Mouse (Mus musculus) erythroblast, adult 5-6 weeks (primary cell): ENCODE results near the gene Cacybp. TPM values are rescaled to one million over a fixed set of nuclear protein-coding genes. Genes with fewer than 3 reads are reported as not detected.
A peak's percentile ranks its signal among the peaks of the same experiment; 100 is the strongest.

Source experiments
- ATAC-seq: replicated peaks from 2 replicates; pipeline ENCODE4 v1.8.0; 2016; ENCODE audit warnings: moderate number of reproducible peaks, mild to moderate bottlenecking, moderate TSS enrichment, inconsistent platforms; ENCODE audit not compliant: poor library complexity, low FRiP score, severe bottlenecking
- total RNA-seq, 2 experiments: library from RNA; stranded (forward) in 1 of 2; stranded (reverse) in 1 of 2; fragments of 150-400 nt in 1 of 2; fragments of 200-764, 138-1000 nt in 1 of 2; gene quantifications; 2 replicates each; pipeline versions ENCODE4 v1.2.3 to v1.2.4; 2015 to 2017; ENCODE audit warnings: low replicate concordance in 2 of 2

Gene Cacybp
- total RNA-seq (2015; ENCODE audit: low replicate concordance) (48.9 and 88.4 TPM in 2 replicates), total RNA-seq (2017; ENCODE audit: low replicate concordance) (38.1 and 40.6 TPM in 2 replicates)

DNA sequence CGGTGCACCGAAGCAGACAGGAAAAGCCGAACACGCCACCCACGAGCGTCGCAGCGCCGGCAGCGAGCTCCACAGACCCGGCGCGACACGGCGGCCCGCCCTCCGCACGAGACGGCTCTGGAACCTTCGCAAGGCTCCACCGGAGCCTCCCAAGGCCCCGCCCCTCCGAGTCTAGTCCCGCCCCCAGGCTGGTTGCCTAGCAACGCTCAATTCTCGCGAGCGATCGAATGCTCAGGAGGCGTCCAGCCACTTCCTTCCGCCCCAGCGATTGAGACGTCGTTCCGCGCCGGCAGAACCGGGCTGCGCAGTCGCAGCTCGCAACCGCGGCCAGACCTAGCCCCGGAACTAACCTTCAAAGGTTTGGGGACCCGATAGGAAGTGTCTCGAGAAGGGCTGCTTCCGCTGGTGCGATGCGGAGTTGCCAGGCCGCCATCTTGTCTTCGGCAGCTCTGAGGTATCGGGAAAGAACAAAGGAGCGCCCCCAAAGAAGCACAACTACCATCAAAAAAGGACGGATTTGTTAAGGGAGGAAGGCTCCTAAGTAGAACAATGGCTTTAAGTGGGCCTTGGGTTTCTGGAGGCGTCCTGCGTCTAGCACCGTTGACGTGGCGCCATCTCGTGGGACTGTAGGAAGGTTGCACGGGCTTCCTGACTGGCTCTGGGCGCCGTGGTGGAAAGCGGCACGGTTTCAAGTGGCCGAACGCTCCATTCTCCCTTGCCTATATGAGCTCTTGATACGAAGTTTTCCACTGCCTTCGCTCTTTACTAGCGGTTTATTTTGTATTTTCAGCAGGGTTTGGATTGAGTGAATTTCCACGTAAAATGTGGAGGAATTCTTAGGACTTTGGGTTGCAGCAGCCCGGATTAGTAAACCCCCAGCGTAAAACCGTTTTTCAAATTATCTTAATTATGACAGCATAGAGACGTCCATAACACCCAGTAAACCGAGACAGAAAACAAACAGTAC, at the start of gene Cacybp:
Cacybp (minus strand) TSS at position 173 of the 967 bp plus-strand sequence.
- ATAC-seq, result peak; percentile 92

DNA sequence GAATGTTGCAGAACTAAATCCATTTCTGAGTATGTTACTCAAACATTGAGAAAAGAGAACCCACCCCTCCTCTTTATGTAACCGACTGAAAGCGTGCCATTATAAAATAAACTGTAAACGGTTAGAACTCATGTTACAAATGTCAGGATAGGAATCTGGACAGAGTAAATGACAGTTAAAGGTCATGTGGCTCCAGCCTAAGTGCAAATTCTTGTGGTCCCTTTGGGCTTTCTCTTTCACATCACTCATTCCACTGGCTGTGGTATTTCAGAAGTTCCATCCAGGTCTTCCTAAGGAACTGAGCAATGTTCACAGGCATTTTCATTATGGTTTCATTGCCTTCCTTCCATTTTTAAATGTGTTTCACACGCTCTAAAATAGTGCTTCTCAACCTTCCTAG, 49.7 kb upstream of the Cacybp start:
- ATAC-seq, result no peak

DNA sequence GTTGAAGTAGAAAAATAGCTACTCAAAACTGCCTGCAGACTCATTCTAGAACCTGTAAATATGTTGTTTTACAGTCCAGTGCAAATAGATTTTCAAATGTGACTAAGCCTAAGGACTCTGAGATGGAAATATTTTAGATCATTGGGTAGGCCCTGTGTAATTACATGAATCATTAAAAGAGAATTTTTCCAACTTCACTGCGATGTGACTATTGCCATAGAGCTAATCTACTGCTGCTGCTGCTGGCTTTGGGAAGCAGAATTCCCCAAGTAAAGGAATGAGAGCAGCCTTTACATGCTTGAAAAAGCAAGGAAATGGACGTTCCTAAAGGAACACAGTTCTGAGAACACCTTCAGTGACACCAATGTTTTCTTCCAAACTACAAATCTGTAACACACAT, 49.2 kb upstream of the Cacybp start:
- no peak for ATAC-seq

DNA sequence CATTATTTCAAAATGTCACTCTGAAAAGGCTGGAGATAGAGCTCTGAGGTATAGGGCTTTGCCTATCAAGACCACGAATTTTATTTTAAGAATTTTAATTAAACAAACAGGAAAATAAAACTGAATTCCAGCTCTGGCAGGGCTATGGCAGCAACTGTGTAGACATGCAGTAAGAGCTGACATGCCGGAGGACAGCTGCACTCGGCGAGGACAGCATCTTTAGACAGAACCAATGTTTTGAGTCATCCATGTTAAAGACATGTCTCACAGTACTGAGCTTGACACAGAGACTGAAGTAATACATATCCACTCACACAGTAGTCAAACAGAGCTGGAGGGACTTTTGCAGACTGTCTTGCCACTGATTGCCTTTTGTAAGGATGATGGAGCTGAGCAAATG, 47.9 kb upstream of the Cacybp start:
- ATAC-seq, result no peak

DNA sequence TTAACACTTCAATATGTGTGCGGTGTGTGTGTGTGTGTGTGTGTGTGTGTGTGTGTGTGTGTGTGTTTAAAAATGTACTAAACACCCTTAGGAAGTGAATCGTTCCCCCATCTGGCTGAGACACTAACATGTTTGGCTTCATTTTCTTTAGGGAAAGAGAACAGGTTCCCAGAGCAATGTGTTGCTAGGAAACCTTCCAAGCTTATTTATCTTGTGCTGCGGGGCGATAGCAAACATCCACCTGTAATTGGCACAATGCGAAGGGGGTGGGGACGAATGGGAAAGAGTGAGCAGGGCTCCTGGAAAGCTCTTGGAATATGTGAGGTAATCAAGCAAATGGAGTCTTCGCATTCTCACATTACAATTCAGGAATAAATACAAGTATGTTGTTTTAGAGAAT, 47.2 kb upstream of the Cacybp start:
- ATAC-seq, result no peak

DNA sequence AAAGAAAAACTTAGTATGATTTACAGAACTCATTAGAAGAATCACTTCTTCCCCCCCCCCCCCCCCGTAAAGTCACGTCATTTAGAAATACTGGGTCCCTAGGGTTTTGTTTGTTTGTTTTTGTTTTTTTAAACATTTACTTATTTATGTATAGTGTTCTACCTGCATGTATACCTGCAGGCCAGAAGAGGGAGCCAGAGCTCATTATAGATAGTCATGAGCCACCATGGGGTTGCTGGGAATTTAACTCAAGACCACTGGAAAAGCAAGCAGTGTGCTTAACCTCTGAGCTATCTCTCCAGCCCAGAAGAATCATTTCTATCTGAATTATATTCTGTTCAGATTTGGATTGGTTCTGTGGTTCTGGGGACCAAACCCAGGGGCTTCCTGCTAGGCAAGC, 40.4 kb upstream of the Cacybp start:
- ATAC-seq, result no peak

DNA sequence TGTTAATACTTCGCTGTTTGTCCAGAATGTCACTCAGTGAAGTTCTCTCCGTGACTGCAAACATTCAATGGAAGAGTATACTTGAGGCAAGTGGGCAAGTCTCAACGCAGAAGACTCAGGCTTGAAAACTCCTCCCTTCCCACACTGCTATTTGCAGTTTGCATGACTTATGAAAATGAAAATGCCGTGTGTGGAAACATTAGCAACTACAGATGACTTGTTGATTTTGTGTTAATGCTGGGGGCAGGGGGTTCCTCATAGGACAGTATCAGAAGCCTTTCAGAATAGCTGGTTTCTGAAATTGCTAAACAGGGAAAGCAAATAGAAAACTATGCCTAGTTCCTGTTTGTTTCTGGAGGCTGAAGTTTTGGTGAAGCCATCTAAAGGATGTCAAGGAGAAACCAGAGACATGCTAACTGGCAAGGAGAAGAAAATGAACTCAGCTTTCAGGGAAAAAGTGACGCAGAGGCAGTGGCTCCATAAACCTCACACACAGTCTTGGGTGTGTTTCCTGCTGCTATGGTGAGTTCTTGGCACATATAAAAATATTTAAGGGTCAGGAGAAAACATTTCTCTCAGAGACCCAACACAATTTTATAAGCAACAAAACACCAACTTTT, 38.8 kb upstream of the Cacybp start:
- ATAC-seq, result no peak

DNA sequence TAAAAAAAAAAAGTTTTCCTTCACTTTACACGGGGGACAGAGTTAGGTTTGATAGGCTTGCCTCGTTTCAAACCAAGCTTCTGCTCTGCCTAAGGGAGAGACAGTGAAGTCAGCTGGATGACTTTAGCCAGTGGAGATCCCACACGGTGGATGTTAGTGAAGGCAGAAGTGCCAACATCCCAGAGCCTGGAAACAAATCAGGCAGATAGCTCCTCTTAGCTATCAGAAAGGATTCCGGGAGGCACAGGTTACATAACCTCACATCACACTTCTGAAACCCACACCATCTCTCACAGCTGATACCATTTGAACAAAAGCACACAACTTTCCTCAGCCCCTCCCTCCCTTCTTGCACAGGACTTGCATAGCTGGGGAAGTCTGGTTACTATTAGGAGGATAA, 38.1 kb upstream of the Cacybp start:
- ATAC-seq, result no peak

DNA sequence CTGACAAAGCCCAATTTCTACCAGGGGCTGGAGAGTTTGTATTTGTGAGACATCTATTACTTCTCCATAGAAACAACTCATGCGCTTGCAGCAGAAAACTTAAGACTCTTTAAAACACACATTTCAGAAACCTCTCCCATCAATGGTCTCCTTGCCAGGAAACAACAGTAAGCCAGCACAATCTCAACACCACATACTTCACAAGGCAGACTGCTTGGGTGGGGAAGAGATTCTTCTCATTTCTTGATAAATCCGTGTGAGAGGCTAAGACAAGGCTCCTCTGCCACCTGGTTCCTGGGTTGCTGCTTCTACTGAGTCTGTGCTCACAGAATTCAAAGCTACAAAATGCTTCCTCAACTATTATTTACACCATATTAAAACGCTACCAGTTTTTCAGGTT, 37.1 kb upstream of the Cacybp start:
- no peak for ATAC-seq

DNA sequence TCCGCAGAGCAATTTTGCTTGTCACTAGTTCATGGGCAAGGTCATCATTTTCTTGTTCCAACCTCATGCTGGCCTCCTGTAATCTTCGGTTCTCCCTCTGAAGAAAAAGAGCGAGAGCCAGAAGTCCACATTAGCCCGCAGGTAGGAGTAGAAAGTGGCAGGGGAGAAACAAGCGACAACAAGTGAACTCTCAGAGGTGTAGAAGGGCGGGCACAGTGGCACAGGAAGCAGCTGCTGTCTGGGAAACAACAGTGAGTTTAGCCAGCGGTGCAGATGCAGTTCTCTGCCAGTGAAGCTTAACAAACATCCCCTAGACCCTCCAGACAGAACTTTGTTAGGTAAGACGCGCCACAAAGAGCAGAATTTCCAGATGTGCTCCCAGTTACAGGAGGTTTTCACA, 34.8 kb upstream of the Cacybp start:
- ATAC-seq, result no peak

DNA sequence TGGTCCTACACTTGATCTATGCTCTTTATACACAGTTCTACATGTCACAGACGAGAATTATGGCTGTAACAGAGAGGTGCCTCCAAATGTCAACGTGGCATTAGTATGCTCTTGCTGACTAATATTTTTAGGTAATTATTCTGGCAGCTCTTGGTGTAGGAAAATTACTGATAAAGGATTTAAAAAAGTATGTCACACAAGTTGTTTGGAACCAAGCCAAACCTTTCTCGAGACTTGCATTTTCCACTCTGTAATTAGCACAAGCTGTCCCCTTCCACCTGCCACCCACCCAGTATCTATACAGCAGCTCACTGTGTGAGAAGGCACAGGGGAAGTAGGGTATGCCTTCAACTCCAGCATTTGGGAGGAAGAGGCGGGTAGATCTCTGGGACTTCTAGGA, 34.2 kb upstream of the Cacybp start:
- no peak for ATAC-seq

DNA sequence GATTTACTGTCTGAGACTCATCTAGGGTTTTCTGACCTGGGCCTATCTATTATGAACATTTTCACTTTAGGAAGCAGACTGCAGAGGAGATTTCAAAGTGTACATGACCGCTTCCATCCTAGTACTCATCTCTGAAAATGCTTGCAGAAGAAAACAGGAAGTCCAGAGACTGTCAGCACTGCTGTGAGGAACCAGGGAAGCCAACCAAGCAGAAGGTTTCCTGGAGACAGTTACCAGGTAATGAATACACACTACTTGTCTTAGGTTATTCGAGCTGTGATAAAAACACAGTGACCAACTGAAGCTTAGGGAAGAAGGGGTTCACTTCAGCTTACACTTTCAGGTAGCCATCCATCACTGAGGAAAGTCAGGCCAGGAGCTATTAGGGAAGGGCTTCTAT, 33.3 kb upstream of the Cacybp start:
- ATAC-seq, result no peak

DNA sequence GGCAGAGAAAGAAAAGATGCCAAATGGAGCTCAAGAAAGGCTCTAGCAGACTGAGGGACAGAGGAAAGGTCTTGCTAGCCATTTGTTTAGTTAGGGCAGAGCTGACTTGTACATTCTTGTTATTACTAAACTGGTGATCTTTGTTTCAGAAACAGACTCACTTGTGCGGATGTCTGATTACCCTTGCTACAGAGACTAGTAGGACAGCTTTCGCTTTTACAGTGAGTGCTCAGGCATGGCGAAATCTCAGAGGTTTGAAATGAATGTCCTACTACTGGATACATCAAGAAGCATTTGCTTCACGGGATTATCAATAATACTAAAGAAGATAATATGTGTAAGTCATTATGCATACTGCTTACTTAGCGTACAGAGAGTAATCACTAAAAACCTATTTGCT, 32.0 kb upstream of the Cacybp start:
- no peak for ATAC-seq

DNA sequence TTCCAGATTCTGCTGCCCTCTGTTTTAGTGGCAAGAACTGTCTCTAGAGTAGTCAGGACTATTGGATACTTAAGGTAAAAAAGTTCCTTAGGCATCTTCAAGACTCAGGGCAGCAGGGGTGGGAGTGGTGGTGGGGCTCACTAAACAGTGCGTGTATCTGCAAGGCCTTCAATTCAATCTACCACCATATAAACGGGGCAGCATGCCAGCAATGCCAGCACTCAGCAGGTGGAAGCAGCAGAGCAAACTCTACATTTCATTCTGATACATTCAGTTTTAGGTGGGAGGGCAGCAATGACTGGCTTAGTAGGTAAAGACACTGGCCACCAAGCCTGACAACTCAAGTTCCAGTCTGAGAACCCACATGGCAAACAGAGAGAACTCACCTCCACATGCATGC, 27.4 kb upstream of the Cacybp start:
- ATAC-seq, result no peak

DNA sequence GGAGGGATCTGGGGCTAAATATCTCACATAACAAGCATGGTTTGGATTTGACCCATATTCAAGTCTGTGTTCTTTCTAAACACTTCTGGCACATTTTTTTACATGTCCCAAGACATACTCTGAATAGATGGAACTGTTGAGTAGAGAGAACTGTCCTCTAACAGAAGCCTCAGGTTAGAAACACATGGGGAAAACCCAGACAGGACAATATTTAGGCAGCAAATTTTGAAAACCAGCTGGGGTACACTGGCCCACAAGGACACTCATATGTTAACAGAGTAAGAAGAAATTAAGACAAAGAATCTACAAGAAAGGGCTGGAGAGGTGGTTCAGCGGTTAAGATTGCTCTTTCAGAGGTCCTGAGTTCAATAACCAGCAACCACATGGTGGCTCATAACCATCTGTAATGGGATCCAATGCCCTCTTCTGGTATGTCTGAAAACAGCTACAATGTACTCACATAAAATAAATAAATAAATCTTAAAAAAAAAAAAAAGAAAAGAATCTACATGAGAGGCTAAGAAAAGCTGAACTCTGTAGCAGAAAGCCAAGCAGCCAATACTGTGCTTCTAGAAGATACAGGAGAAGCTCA, 26.3 kb upstream of the Cacybp start:
- no peak for ATAC-seq

DNA sequence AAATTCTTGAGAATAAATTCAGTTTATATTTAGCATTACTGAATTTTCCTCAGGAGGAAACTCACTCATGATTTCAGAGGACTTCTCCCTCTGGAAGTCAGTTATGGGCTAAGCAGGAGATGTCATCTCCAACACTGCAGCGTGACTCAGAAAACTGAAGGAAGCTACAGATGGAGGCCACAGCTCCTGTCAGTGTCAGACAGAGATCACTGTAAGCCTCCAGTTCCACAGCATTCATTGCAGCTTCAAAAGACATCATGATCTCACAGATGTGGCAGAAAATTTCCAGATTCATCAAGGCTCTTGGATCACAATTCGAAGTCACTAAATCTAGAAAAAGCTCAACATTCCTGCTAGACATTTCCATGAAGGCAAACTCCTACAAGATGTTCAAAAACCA, 25.3 kb upstream of the Cacybp start:
- ATAC-seq, result no peak

DNA sequence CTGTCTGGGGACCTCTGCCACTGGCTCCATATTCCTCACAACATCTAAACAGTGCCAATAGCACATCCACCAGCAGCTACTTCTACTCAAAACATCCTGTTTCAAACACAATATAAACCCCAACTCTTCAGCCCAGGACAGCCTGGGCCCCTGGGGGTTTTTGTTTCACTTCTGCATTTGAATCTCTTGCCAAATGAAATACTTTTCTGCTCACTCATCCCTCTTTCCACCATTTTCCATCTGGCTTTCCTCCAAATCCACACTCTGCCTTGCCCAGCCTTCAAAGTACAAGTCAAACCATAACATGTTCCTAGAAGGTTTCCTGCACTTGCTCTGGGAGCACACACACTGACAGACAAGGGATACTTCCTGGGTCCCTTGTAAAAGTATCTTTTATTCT, 21.2 kb upstream of the Cacybp start:
- no peak for ATAC-seq

DNA sequence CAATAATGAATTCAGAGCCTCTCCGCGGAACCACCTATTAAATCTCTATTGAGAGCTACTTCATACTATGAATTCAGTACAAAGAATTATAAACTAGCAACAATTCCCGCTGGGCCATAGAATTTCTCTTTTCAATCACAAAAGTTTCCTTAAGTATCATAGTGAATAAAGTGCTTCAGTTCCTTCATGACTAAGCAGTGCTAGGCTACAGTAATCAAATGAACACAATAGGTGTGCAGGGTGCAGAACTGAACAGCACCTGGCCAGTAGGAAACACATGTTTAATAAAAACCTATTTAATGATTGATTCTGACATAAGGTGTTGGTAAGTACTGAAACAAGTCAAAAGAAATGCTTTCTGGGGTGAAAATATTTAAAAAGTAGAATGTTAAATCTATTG, 19.4 kb upstream of the Cacybp start:
- ATAC-seq, result no peak

DNA sequence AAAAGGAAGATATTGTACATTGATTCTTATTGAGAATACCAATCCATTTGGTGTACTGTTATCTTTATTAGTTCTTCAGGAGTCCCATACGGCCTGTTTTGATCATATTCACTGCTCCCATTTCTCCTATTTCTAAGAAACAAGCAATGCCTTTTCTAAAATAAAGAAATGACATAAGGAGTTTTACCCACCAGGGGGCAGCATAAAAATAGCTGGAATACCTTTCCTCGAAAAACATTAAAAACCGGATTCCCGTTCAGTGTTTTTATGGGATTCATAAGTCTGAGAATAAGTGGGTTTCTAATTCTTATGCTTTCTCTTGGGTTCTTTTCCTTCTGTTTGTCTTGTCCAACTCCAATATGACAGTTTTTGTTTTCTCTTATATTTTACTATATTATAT, 18.3 kb upstream of the Cacybp start:
- ATAC-seq, result no peak

DNA sequence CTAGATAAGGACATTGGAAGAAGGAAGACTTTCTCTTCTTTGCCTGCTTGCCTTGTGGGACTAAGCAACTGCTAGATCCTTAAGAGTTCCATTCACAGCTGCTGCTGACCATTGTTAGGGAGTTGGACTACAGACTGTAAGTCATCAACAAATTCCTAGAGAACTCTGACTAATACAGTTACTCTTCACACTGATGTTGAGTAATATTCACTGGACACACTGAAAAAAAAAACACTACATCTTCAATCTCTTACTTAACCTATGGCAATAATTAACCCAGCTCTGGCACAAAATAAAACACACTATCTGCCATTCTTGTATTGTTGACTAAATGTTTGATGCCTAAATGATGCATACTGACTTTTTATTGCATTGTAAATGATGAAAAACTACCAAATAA, 15.2 kb upstream of the Cacybp start:
- no peak for ATAC-seq

DNA sequence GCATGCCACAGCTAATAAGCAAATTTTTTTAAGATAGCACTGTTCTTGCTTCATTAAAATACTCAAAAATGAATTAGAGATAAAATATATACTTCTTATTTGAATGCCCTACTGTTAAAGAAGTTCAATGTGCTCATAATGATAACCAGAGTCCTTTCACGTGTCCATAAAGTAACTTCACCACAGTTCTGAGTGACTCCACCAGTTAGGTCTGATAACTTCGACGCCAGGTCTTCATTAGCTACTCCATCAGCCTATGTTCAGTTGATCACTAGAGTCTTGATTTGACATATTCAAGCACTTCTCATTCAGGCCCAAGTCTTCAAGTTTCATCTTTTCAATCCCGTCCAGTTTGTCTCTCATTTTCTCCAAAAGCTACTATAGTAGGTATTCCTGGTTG, 14.5 kb upstream of the Cacybp start:
- ATAC-seq, result no peak
